Mouse (Mus musculus): ENCODE measurements around the gene Vsig2. TPM values are rescaled to one million over a fixed set of nuclear protein-coding genes. Genes with fewer than 3 reads are reported as not detected.
A peak's percentile ranks its signal among the peaks of the same experiment; 100 is the strongest.

Gene Vsig2
- total RNA-seq, 2 experiments from 2014 or later, result not detected

- ATAC-seq (replicated peaks; ENCODE audit: low FRiP score, low TSS enrichment, poor library complexity, severe bottlenecking), result no peak
These were observed 16.0 kb downstream of the Vsig2 start, which contains the start of gene Siae for GRCm38 (mm10) chr9:37554838-37555748. Gene Siae, plus strand, starts transcription at chr9:37555698.

- no peak for ATAC-seq (replicated peaks; ENCODE audit: low FRiP score, low TSS enrichment, poor library complexity, severe bottlenecking)
These were observed 17.3 kb downstream of the Vsig2 start for GRCm38 (mm10) chr9:37556366-37556765.

GRCm38 (mm10) chr9:37560617-37561016 is 21.6 kb downstream of the Vsig2 start:
- no peak for ATAC-seq (replicated peaks; ENCODE audit: low FRiP score, low TSS enrichment, poor library complexity, severe bottlenecking)

GRCm38 (mm10) chr9:37563805-37564204 is 24.8 kb downstream of the Vsig2 start:
- no peak for ATAC-seq (replicated peaks; ENCODE audit: low FRiP score, low TSS enrichment, poor library complexity, severe bottlenecking)

DNA sequence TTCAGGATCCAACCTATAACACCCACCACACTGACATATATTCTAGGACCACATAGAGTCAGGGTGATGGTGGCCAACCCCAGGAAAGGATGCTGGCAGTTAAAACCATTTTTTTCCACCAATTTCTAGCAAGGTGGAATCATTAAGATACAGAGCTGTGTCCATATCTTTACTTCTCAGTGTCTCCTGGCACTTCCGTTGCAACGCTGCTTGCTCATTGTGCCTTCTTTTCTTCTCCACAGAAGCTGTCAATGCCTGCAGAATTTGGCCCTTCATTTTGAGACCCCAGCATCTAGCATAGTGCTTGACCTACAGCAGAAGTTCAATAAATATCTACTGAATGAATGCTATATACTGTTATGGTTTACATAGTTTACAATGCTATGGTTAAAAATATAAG is 28.0 kb downstream of the Vsig2 start:
- ATAC-seq (replicated peaks; ENCODE audit: low FRiP score, low TSS enrichment, poor library complexity, severe bottlenecking), result peak; percentile 53

DNA sequence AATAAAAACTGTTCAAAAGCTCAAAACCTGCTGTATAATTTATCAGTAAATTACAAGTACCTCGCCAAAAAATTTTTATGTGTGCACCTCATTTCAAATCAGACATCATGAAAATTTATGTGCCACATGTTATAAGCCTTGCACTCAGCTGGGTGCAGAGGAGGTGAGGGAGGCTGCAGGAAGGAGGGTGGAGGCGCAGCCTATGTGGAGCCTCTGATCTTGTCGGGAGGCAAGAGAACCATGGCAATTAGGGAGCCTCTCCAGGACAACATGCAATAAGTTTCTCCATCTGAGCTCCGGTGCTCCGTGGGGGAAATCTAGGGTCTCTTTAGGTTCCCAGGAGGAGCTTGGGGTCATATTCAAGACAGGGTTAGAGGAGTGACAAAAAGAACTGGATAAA is 28.4 kb downstream of the Vsig2 start:
- ATAC-seq (replicated peaks; ENCODE audit: low FRiP score, low TSS enrichment, poor library complexity, severe bottlenecking), result peak; percentile 59

GRCm38 (mm10) chr9:37567892-37568604 is 29.0 kb downstream of the Vsig2 start:
- peak; percentile 33 for ATAC-seq (replicated peaks; ENCODE audit: low FRiP score, low TSS enrichment, poor library complexity, severe bottlenecking)

DNA sequence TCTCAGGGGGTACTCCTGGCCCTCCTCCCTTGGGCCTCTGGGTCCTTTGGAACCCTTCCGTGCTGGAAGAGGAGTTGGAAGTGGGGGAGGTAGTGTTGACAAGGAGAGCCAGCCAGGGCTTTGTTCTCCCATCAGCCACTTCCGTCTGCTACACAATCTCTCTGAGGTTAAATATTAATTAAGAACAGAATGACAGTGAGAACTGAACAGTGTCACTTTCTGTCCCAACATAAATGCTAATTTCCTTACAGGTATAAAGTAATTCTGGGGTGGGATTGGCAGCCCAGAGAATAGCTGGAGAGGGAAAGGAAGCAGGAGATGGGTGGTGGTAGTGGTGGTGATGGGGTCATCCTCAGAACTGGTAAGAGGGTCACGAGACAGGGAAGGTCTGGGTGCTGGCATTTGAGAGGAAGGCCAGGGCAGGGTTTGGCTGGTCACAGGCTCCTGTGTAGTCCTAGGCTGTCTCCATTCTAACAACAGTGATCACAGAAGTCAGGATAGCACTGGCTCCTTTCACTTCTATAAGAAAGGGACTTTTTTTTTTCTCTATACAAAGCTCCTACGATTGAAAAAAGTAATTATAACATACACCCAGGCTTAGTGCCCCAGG is 29.7 kb downstream of the Vsig2 start:
- no peak for ATAC-seq (replicated peaks; ENCODE audit: low FRiP score, low TSS enrichment, poor library complexity, severe bottlenecking)

- ATAC-seq (replicated peaks; ENCODE audit: low FRiP score, low TSS enrichment, poor library complexity, severe bottlenecking), result no peak
These were observed 30.3 kb downstream of the Vsig2 start for GRCm38 (mm10) chr9:37569231-37569835.

GRCm38 (mm10) chr9:37572204-37572876 is 33.3 kb downstream of the Vsig2 start:
- ATAC-seq (replicated peaks; ENCODE audit: low FRiP score, low TSS enrichment, poor library complexity, severe bottlenecking), result peak; percentile 28

DNA sequence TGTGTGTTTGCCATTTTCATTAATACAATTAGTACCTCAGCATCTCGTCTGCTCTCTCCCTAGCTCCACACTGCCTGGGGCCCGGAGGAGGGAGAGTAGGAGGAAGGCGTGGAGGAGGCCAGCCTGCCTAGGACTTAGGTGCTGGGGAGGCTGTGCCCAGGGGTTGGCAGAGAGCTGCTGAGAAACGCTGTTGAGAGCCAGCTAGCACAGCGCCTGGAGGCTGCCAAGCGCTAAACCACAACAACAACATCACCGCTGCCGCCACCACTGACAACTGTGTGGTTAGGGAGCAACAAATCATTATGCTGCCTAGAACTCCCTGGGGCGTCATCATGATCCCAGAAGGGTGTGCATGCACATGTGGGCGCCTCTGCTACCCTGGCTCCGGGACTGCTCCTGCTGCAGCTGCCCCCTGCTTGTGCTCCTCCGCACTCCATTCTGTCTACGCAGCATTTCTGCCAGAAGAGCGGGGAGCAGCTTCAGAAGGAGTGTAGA is 37.4 kb downstream of the Vsig2 start:
- ATAC-seq (replicated peaks; ENCODE audit: low FRiP score, low TSS enrichment, poor library complexity, severe bottlenecking), result peak; percentile 86

GRCm38 (mm10) chr9:37583594-37583993 is 44.5 kb downstream of the Vsig2 start:
- ATAC-seq (replicated peaks; ENCODE audit: low FRiP score, low TSS enrichment, poor library complexity, severe bottlenecking), result no peak

GRCm38 (mm10) chr9:37586718-37587117 is 47.7 kb downstream of the Vsig2 start:
- peak; percentile 58; the same call in 1 of the 2 replicates for ATAC-seq (replicated peaks; ENCODE audit: low FRiP score, low TSS enrichment, poor library complexity, severe bottlenecking)

DNA sequence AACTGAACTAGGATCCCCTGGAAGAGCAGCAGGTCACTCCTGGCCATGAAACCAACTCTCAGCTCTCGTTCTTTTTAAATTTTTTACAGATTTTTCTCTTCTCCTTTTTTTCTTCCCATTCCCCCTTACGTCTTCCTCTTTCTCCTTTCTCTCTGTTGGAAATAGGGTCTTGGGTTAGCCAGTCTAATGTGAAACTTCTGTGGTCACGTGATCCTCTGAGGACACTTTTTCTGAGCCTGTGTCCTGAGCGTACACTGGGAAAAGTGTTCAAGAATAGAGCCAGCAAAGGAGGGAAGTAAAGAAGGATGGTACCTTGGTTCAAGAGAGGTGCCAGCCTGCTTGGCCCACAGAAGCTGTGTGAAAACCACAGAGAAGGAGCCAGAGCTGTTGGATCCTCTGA is 51.3 kb downstream of the Vsig2 start:
- ATAC-seq (replicated peaks; ENCODE audit: low FRiP score, low TSS enrichment, poor library complexity, severe bottlenecking), result no peak

- ATAC-seq (replicated peaks; ENCODE audit: low FRiP score, low TSS enrichment, poor library complexity, severe bottlenecking), result peak; percentile 77
These were observed 53.0 kb downstream of the Vsig2 start for GRCm38 (mm10) chr9:37592025-37592424.

DNA sequence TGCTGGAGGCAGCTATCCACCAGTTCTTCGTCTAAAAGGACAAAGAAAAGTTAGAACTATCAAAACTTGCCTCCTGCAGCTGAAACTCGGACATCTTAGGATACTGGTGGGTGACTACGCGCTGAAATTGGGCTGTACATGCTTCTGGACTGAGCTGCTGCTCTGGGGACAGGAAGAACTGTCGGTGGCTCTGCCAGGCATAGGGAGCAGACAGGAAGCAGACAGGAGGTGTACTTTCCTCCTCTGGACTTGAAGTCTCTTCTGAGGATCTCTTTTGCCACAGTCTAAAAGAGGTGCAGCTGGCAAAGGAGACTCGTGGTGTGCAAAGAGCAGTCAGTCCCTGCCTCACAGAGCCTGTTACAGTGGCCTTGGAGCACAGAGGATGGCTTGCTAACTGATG is 53.6 kb downstream of the Vsig2 start:
- ATAC-seq (replicated peaks; ENCODE audit: low FRiP score, low TSS enrichment, poor library complexity, severe bottlenecking), result peak; percentile 48

- ATAC-seq (replicated peaks; ENCODE audit: low FRiP score, low TSS enrichment, poor library complexity, severe bottlenecking), result no peak
These were observed 54.6 kb downstream of the Vsig2 start for GRCm38 (mm10) chr9:37593690-37594089.
